In genomic region chr19:5704801-5705571, GRCm38 (mm10) we compare ENCODE assay signal across 9 mouse cellular contexts. TPM values are rescaled to one million over a fixed set of nuclear protein-coding genes. Genes with fewer than 3 reads are reported as not detected.
DNase-seq lines count a peak whose midpoint lies in the region; ATAC-seq and TF ChIP-seq lines count a peak whose summit lies in the region.
"Had no signal": no experiment of that assay in that cellular context is flagged by ENCODE, and none has a peak within 500 bp of the region (broad histone marks: within the 10 kb centered on the region; RNA-seq: fewer than 3 reads in every experiment).

No protein-coding gene starts in this region.

- H3K9ac ChIP-seq in lung, embryonic 14.5 days: peak overlapping the region; percentile 13; the same call in 1 of the 2 replicates
- peak overlapping the region; percentile 16; the same call in 1 of the 2 replicates for H3K9ac ChIP-seq in intestine, embryonic 14.5 days (ENCODE audit: low read length)
- H3K9ac ChIP-seq: neural tube, embryonic 12.5 days had no signal

- no peak overlapping the region for H3K4me2 ChIP-seq in lung, embryonic 14.5 days
- no peak overlapping the region; the same call in 1 of the 2 replicates for H3K4me2 ChIP-seq in intestine, embryonic 14.5 days (ENCODE audit: low read length)
- H3K4me2 ChIP-seq: neural tube, embryonic 12.5 days had no signal

- H3K27ac ChIP-seq in lung, embryonic 14.5 days (ENCODE audit: low read depth): peak overlapping the region; percentile 67
- H3K27ac ChIP-seq in intestine, embryonic 14.5 days (ENCODE audit: low read depth): peak overlapping the region; percentile 84
- H3K27ac ChIP-seq: neural tube, embryonic 12.5 days had no signal

- H3K4me1 ChIP-seq in lung, embryonic 14.5 days (ENCODE audit: insufficient read depth): peaks cover 4% of the 10 kb centered on the region; the same call in 1 of the 2 replicates
- H3K4me1 ChIP-seq in lung, adult 2 months (ENCODE audit: control insufficient read depth, insufficient read depth, low read length): peaks cover 4% of the 10 kb centered on the region; the same call in 1 of the 2 replicates
- H3K4me1 ChIP-seq in intestine, embryonic 14.5 days (replicated peaks; ENCODE audit: control insufficient read depth, insufficient read depth, low read length): peaks cover 15% of the 10 kb centered on the region

- H3K9me3 ChIP-seq in lung, embryonic 14.5 days (ENCODE audit: low read depth, low read length): no peaks in the 10 kb centered on the region
- H3K9me3 ChIP-seq in intestine, embryonic 14.5 days (ENCODE audit: control insufficient read depth, low read length): no peaks in the 10 kb centered on the region
- H3K9me3 ChIP-seq: neural tube, embryonic 12.5 days had no signal

- no peak for TF ChIP-seq CTCF in lung, embryonic 14.5 days (IDR thresholded peaks at IDR 0.05; ENCODE audit: low read depth)
- no peak for TF ChIP-seq CTCF in lung, adult 2 months (IDR thresholded peaks at IDR 0.05; ENCODE audit: insufficient read depth, low read length)

- no peaks in the 10 kb centered on the region for H3K27me3 ChIP-seq in lung, embryonic 14.5 days (ENCODE audit: insufficient read depth, low read length)
- no peaks in the 10 kb centered on the region for H3K27me3 ChIP-seq in intestine, embryonic 14.5 days (replicated peaks; ENCODE audit: control insufficient read depth, insufficient read depth, low read length)
- H3K27me3 ChIP-seq: neural tube, embryonic 12.5 days had no signal

- DNase-seq in lung, embryonic 14.5 days: peak; percentile 62
- no peak for DNase-seq in lung, adult 2 months
- DNase-seq in c-Kit-negative CD71-positive TER-119-positive erythroid progenitor cells, embryonic 14.5 days (ENCODE audit: low read depth, low spot score): peak; percentile 66
- peak; percentile 75 for DNase-seq in intestine, embryonic 14.5 days (ENCODE audit: low spot score)
- DNase-seq in layer of hippocampus, adult 9-11 months: no peak
- no peak for DNase-seq in gastrocnemius, postnatal 36 days

- H3K36me3 ChIP-seq in lung, embryonic 14.5 days (ENCODE audit: insufficient read depth): peaks cover 76% of the 10 kb centered on the region
- peaks cover 59% of the 10 kb centered on the region for H3K36me3 ChIP-seq in intestine, embryonic 14.5 days (ENCODE audit: control insufficient read depth, insufficient read depth, low read length)

- ATAC-seq in lung, embryonic 14.5 days (ENCODE audit: insufficient read depth): peak; percentile 68
- peak; percentile 63 for ATAC-seq in intestine, embryonic 14.5 days (replicated peaks; ENCODE audit: low FRiP score, low TSS enrichment, low read depth)
- peak; percentile 79 for ATAC-seq in megakaryocyte-erythroid progenitor cell, adult 5-6 weeks (replicated peaks; ENCODE audit: low FRiP score, low TSS enrichment, poor library complexity, severe bottlenecking)
- ATAC-seq in cerebellum, adult (ENCODE audit: insufficient number of reproducible peaks, low FRiP score, low TSS enrichment): no peak

- 32% methylated on average over 10 of the region's 10 CpGs for WGBS in lung, embryonic 14.5 days
- 22% methylated on average over 10 of the region's 10 CpGs for WGBS in lung, adult 2 months
- 34% methylated on average over 10 of the region's 10 CpGs for WGBS in intestine, embryonic 14.5 days

- no peak overlapping the region for H3K4me3 ChIP-seq in lung, embryonic 14.5 days (ENCODE audit: low read depth, low read length)
- H3K4me3 ChIP-seq in lung, adult 2 months (replicated peaks; ENCODE audit: extremely low read depth, low read depth, low read length): no peak overlapping the region
- no peak overlapping the region for H3K4me3 ChIP-seq in intestine, embryonic 14.5 days (ENCODE audit: low read depth, low read length)
- H3K4me3 ChIP-seq: neural tube, embryonic 12.5 days had no signal

- intact Hi-C loops in gastrocnemius, postnatal 36 days (cut with DNase I): no loop called here

- TF ChIP-seq POLR2A in lung, adult 2 months (IDR thresholded peaks at IDR 0.05; ENCODE audit: borderline replicate concordance, extremely low read depth, low read depth, low read length): no peak

RNA-seq across cellular contexts. Expression of gene Kcnk7, which starts 0.8 kb away (rescaled TPM):
- 0.32 and 0.47 TPM in 2 replicates for polyA plus RNA-seq in lung, embryonic 14.5 days (2014; fragmentation: Nextera tagmentation; extraction: Ambion mirVana)
- 2.0 and 4.6 TPM in 2 replicates for polyA plus RNA-seq in lung, adult 2 months (2012; rRNA removed)
- 0.30 and 0.45 TPM in 2 replicates for polyA plus RNA-seq in intestine, embryonic 14.5 days (2014; fragmentation: Nextera tagmentation; extraction: Ambion mirVana)
- total RNA-seq in megakaryocyte-erythroid progenitor cell, adult 5-6 weeks (2014; fragmentation: Nextera tagmentation): not detected in 2 replicates
- total RNA-seq in megakaryocyte-erythroid progenitor cell, adult 5-6 weeks (2017): 0.19 TPM in 1 of 2 replicates, not detected in the other
- total RNA-seq in gastrocnemius, postnatal 36 days (2021): not detected

RNA-seq across cellular contexts. Expression of gene Pcnx3, which starts 16.3 kb away (rescaled TPM):
- 28.4 and 35.2 TPM in 2 replicates for polyA plus RNA-seq in lung, embryonic 14.5 days (2014; fragmentation: Nextera tagmentation; extraction: Ambion mirVana)
- polyA plus RNA-seq in lung, adult 2 months (2012; rRNA removed): 156 and 166 TPM in 2 replicates
- polyA plus RNA-seq in intestine, embryonic 14.5 days (2014; fragmentation: Nextera tagmentation; extraction: Ambion mirVana): 27.6 and 30.8 TPM in 2 replicates
- 55.8 and 72.0 TPM in 2 replicates for total RNA-seq in megakaryocyte-erythroid progenitor cell, adult 5-6 weeks (2014; fragmentation: Nextera tagmentation)
- 8.2 and 14.4 TPM in 2 replicates for total RNA-seq in megakaryocyte-erythroid progenitor cell, adult 5-6 weeks (2017)
- 10 to 100 TPM; 12.2 to 15.2 TPM for total RNA-seq in gastrocnemius, postnatal 36 days (2021)

RNA-seq across cellular contexts. Expression of gene Map3k11, which starts 16.4 kb away (rescaled TPM):
- polyA plus RNA-seq in lung, embryonic 14.5 days (2014; fragmentation: Nextera tagmentation; extraction: Ambion mirVana): 36.6 TPM in 2 replicates
- polyA plus RNA-seq in lung, adult 2 months (2012; rRNA removed): 141 and 162 TPM in 2 replicates
- polyA plus RNA-seq in intestine, embryonic 14.5 days (2014; fragmentation: Nextera tagmentation; extraction: Ambion mirVana): 23.2 and 28.8 TPM in 2 replicates
- total RNA-seq in megakaryocyte-erythroid progenitor cell, adult 5-6 weeks (2014; fragmentation: Nextera tagmentation): 17.8 and 18.3 TPM in 2 replicates
- 10.9 and 15.8 TPM in 2 replicates for total RNA-seq in megakaryocyte-erythroid progenitor cell, adult 5-6 weeks (2017)
- total RNA-seq in gastrocnemius, postnatal 36 days (2021): 10 to 100 TPM; 10.8 to 11.3 TPM

RNA-seq across cellular contexts. Expression of gene Ehbp1l1, which starts 21.1 kb away (rescaled TPM):
- polyA plus RNA-seq in lung, embryonic 14.5 days (2014; fragmentation: Nextera tagmentation; extraction: Ambion mirVana): 15.5 and 17.4 TPM in 2 replicates
- 64.4 and 73.8 TPM in 2 replicates for polyA plus RNA-seq in lung, adult 2 months (2012; rRNA removed)
- 29.6 and 33.6 TPM in 2 replicates for polyA plus RNA-seq in intestine, embryonic 14.5 days (2014; fragmentation: Nextera tagmentation; extraction: Ambion mirVana)
- 43.9 and 46.1 TPM in 2 replicates for total RNA-seq in megakaryocyte-erythroid progenitor cell, adult 5-6 weeks (2014; fragmentation: Nextera tagmentation)
- total RNA-seq in megakaryocyte-erythroid progenitor cell, adult 5-6 weeks (2017): 42.4 and 43.6 TPM in 2 replicates
- 100 to 1,000 TPM; 235 to 261 TPM for total RNA-seq in gastrocnemius, postnatal 36 days (2021)

RNA-seq across cellular contexts. Expression of gene Fam89b, which starts 24.5 kb away (rescaled TPM):
- polyA plus RNA-seq in lung, embryonic 14.5 days (2014; fragmentation: Nextera tagmentation; extraction: Ambion mirVana): 108 and 116 TPM in 2 replicates
- polyA plus RNA-seq in lung, adult 2 months (2012; rRNA removed): 231 and 234 TPM in 2 replicates
- 85.8 and 95.7 TPM in 2 replicates for polyA plus RNA-seq in intestine, embryonic 14.5 days (2014; fragmentation: Nextera tagmentation; extraction: Ambion mirVana)
- total RNA-seq in megakaryocyte-erythroid progenitor cell, adult 5-6 weeks (2014; fragmentation: Nextera tagmentation): 34.3 and 35.1 TPM in 2 replicates
- total RNA-seq in megakaryocyte-erythroid progenitor cell, adult 5-6 weeks (2017): 12.5 and 13.3 TPM in 2 replicates
- 10 to 100 TPM; 19.7 to 22.8 TPM for total RNA-seq in gastrocnemius, postnatal 36 days (2021)

Comparison
In these comparisons a context has a peak if more than half of its experiments do, and no peak if none do; other contexts are left out.
1. DNase-seq: peak in lung, embryonic 14.5 days (single experiment), c-Kit-negative CD71-positive TER-119-positive erythroid progenitor cells, embryonic 14.5 days (single experiment) and intestine, embryonic 14.5 days (single experiment); none in lung, adult 2 months (single experiment), layer of hippocampus, adult 9-11 months (single experiment) and gastrocnemius, postnatal 36 days (0 of 2).